Mouse (Mus musculus): Measurements from ENCODE around the gene Gtf2e1. TPM values are rescaled to one million over a fixed set of nuclear protein-coding genes. Genes with fewer than 3 reads are reported as not detected.

Gene Gtf2e1
- polyA plus RNA-seq, 1 experiment, result not detected

GRCm38 (mm10) chr16:37579591-37579990 lies 40.0 kb upstream of the Gtf2e1 start:
- 91% methylated on average over 1 of the region's 1 CpGs for WGBS
- Histone ChIP-seq H3K27ac (ENCODE audit: insufficient read depth, low read depth, low read length) (no peak overlapping the region), H3K4me3 (ENCODE audit: insufficient read depth, low read depth, low read length) (no peak overlapping the region), H3K4me1 (ENCODE audit: control insufficient read depth, insufficient read depth, low read length) (peaks cover 10% of the 10 kb centered on the region)
- TF ChIP-seq CTCF (IDR thresholded peaks at IDR 0.05; ENCODE audit: insufficient read depth, low read depth, low read length) (no peak), POLR2A (IDR thresholded peaks at IDR 0.05; ENCODE audit: insufficient read depth, low read depth, low read length) (no peak)

- 51% methylated on average over 3 of the region's 3 CpGs for WGBS
- peaks cover 7% of the 10 kb centered on the region; the same call in 1 of the 2 replicates for H3K4me1 ChIP-seq (ENCODE audit: control insufficient read depth, insufficient read depth, low read length)
- H3K4me3 ChIP-seq (ENCODE audit: insufficient read depth, low read depth, low read length), result no peak overlapping the region
- TF ChIP-seq CTCF (IDR thresholded peaks at IDR 0.05; ENCODE audit: insufficient read depth, low read depth, low read length) (no peak), POLR2A (IDR thresholded peaks at IDR 0.05; ENCODE audit: insufficient read depth, low read depth, low read length) (no peak)
- H3K27ac ChIP-seq (ENCODE audit: insufficient read depth, low read depth, low read length), result no peak overlapping the region
Observed at GRCm38 (mm10) chr16:37575325-37575724, 35.7 kb upstream of the Gtf2e1 start.

- Histone ChIP-seq H3K4me1 (ENCODE audit: control insufficient read depth, insufficient read depth, low read length) (peaks cover 7% of the 10 kb centered on the region; the same call in 1 of the 2 replicates), H3K4me3 (ENCODE audit: insufficient read depth, low read depth, low read length) (no peak overlapping the region), H3K27ac (ENCODE audit: insufficient read depth, low read depth, low read length) (no peak overlapping the region)
- TF ChIP-seq POLR2A (IDR thresholded peaks at IDR 0.05; ENCODE audit: insufficient read depth, low read depth, low read length), result no peak
- TF ChIP-seq CTCF (IDR thresholded peaks at IDR 0.05; ENCODE audit: insufficient read depth, low read depth, low read length), result no peak
- WGBS, result 88% methylated on average over 5 of the region's 5 CpGs
Observed at GRCm38 (mm10) chr16:37573061-37573460, 33.5 kb upstream of the Gtf2e1 start.

- H3K27ac ChIP-seq (ENCODE audit: insufficient read depth, low read depth, low read length), result no peak overlapping the region
- WGBS, result 83% methylated on average over 12 of the region's 12 CpGs
- peaks cover 7% of the 10 kb centered on the region; the same call in 1 of the 2 replicates for H3K4me1 ChIP-seq (ENCODE audit: control insufficient read depth, insufficient read depth, low read length)
- H3K4me3 ChIP-seq (ENCODE audit: insufficient read depth, low read depth, low read length), result no peak overlapping the region
- TF ChIP-seq CTCF (IDR thresholded peaks at IDR 0.05; ENCODE audit: insufficient read depth, low read depth, low read length) (no peak), POLR2A (IDR thresholded peaks at IDR 0.05; ENCODE audit: insufficient read depth, low read depth, low read length) (no peak)
Observed at GRCm38 (mm10) chr16:37572117-37572754, 32.6 kb upstream of the Gtf2e1 start.

- H3K4me3 ChIP-seq (ENCODE audit: insufficient read depth, low read depth, low read length), result no peak overlapping the region
- H3K4me1 ChIP-seq (ENCODE audit: control insufficient read depth, insufficient read depth, low read length), result peaks cover 6% of the 10 kb centered on the region; the same call in 1 of the 2 replicates
- no peak for TF ChIP-seq POLR2A (IDR thresholded peaks at IDR 0.05; ENCODE audit: insufficient read depth, low read depth, low read length)
- peak overlapping the region; percentile 81 for H3K27ac ChIP-seq (ENCODE audit: insufficient read depth, low read depth, low read length)
- 39% methylated on average over 3 of the region's 3 CpGs for WGBS
Observed at GRCm38 (mm10) chr16:37571554-37571953, 32.0 kb upstream of the Gtf2e1 start.

GRCm38 (mm10) chr16:37567113-37568050 lies 27.8 kb upstream of the Gtf2e1 start:
- H3K4me3 ChIP-seq (ENCODE audit: insufficient read depth, low read depth, low read length), result no peak overlapping the region
- WGBS, result 66% methylated on average over 12 of the region's 12 CpGs
- peaks cover 5% of the 10 kb centered on the region; the same call in 1 of the 2 replicates for H3K4me1 ChIP-seq (ENCODE audit: control insufficient read depth, insufficient read depth, low read length)
- no peak overlapping the region for H3K27ac ChIP-seq (ENCODE audit: insufficient read depth, low read depth, low read length)
- TF ChIP-seq POLR2A (IDR thresholded peaks at IDR 0.05; ENCODE audit: insufficient read depth, low read depth, low read length) (no peak), CTCF (IDR thresholded peaks at IDR 0.05; ENCODE audit: insufficient read depth, low read depth, low read length) (no peak)

- no peak overlapping the region for H3K27ac ChIP-seq (ENCODE audit: insufficient read depth, low read depth, low read length)
- H3K4me3 ChIP-seq (ENCODE audit: insufficient read depth, low read depth, low read length), result no peak overlapping the region
- WGBS, result 65% methylated on average over 6 of the region's 6 CpGs
- TF ChIP-seq CTCF (IDR thresholded peaks at IDR 0.05; ENCODE audit: insufficient read depth, low read depth, low read length) (no peak), POLR2A (IDR thresholded peaks at IDR 0.05; ENCODE audit: insufficient read depth, low read depth, low read length) (no peak)
- H3K4me1 ChIP-seq (ENCODE audit: control insufficient read depth, insufficient read depth, low read length), result 0 out of 2 replicates have a peak, but pooled peaks cover under 1% of the 10 kb centered on the region
Observed at GRCm38 (mm10) chr16:37566107-37566506, 26.5 kb upstream of the Gtf2e1 start.

- no peak for TF ChIP-seq CTCF (IDR thresholded peaks at IDR 0.05; ENCODE audit: insufficient read depth, low read depth, low read length)
- no peak for TF ChIP-seq POLR2A (IDR thresholded peaks at IDR 0.05; ENCODE audit: insufficient read depth, low read depth, low read length)
- Histone ChIP-seq H3K4me3 (ENCODE audit: insufficient read depth, low read depth, low read length) (no peak overlapping the region), H3K4me1 (ENCODE audit: control insufficient read depth, insufficient read depth, low read length) (no peaks in the 10 kb centered on the region), H3K27ac (ENCODE audit: insufficient read depth, low read depth, low read length) (no peak overlapping the region)
- 98% methylated on average over 1 of the region's 1 CpGs for WGBS
Observed at GRCm38 (mm10) chr16:37565117-37565516, 25.5 kb upstream of the Gtf2e1 start.

GRCm38 (mm10) chr16:37562961-37563360 lies 23.4 kb upstream of the Gtf2e1 start:
- TF ChIP-seq CTCF (IDR thresholded peaks at IDR 0.05; ENCODE audit: insufficient read depth, low read depth, low read length), result no peak
- TF ChIP-seq POLR2A (IDR thresholded peaks at IDR 0.05; ENCODE audit: insufficient read depth, low read depth, low read length), result no peak
- WGBS, result 81% methylated on average over 5 of the region's 5 CpGs
- no peaks in the 10 kb centered on the region for H3K4me1 ChIP-seq (ENCODE audit: control insufficient read depth, insufficient read depth, low read length)
- H3K4me3 ChIP-seq (ENCODE audit: insufficient read depth, low read depth, low read length), result no peak overlapping the region
- no peak overlapping the region for H3K27ac ChIP-seq (ENCODE audit: insufficient read depth, low read depth, low read length)
